Mouse (Mus musculus): ENCODE data around the gene Il4i1. TPM values are rescaled to one million over a fixed set of nuclear protein-coding genes. Genes with fewer than 3 reads are reported as not detected.
"Not testable (repeated sequence)": the region's sequence is repeated elsewhere in the genome, so short reads cannot be mapped to it uniquely, and the experiment has no call there.

The Il4i1 gene
- polyA plus RNA-seq, 1 experiment from 2014 or later = 1.9 TPM

- H3K9ac ChIP-seq (replicated peaks; ENCODE audit: low read depth) = 0 out of 2 replicates have a peak overlapping the region, but pooled peaks have one; percentile 32
- no peak for ATAC-seq
- H3K27me3 ChIP-seq (replicated peaks; ENCODE audit: insufficient read depth, low read length) = no peaks in the 10 kb centered on the region
- H3K9me3 ChIP-seq (ENCODE audit: low read length) = no peaks in the 10 kb centered on the region
- H3K4me3 ChIP-seq (ENCODE audit: low read depth, low read length) = peak overlapping the region; percentile 99; the same call in 1 of the 2 replicates
- H3K4me1 ChIP-seq (ENCODE audit: insufficient read depth, low read depth, low read length) = peaks cover 29% of the 10 kb centered on the region
- DNase-seq (ENCODE audit: low spot score) = no peak
- TF ChIP-seq EP300 (IDR thresholded peaks at IDR 0.05) (no peak), CTCF (IDR thresholded peaks at IDR 0.05) (no peak)
- H3K36me3 ChIP-seq (ENCODE audit: insufficient read depth, low read length) = no peaks in the 10 kb centered on the region
- peak overlapping the region; percentile 69 for H3K4me2 ChIP-seq (replicated peaks; ENCODE audit: low read depth, low read length)
- 81% methylated on average over 6 of the region's 6 CpGs for WGBS
- peak overlapping the region; percentile 100 for H3K27ac ChIP-seq (ENCODE audit: low read length)
Measured at GRCm38 (mm10) chr7:44870614-44871013, 54.4 kb downstream of the Il4i1 start.

DNA sequence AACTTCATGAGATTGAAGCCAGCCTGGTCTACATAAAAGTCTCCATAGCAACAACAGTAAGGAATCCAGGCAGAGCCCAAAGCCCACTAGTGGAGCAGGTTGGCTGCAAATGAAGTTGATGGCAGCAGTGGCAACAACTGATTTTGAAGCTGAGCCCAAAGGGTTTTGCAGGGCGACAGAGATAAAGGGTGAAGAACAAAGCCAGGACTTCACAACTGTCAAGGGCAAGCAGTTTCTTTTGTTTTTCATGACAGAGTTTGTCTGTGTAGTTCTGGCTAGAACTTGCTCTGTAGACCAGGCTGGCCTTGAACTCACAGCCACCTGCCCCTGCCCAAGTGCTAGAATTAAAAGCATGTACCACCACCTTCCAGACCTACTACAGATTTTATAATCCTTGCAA lies 55.0 kb downstream of the Il4i1 start:
- Histone ChIP-seq H3K27me3 (replicated peaks; ENCODE audit: insufficient read depth, low read length) (no peaks in the 10 kb centered on the region), H3K4me1 (ENCODE audit: insufficient read depth, low read depth, low read length) (peaks cover 24% of the 10 kb centered on the region), H3K4me3 (ENCODE audit: low read depth, low read length) (no peak overlapping the region), H3K9ac (replicated peaks; ENCODE audit: low read depth) (no peak overlapping the region), H3K27ac (ENCODE audit: low read length) (no peak overlapping the region), H3K36me3 (ENCODE audit: insufficient read depth, low read length) (no peaks in the 10 kb centered on the region), H3K4me2 (replicated peaks; ENCODE audit: low read depth, low read length) (no peak overlapping the region), H3K9me3 (ENCODE audit: low read length) (no peaks in the 10 kb centered on the region)
- WGBS = 73% methylated on average over 1 of the region's 1 CpGs
- TF ChIP-seq CTCF (IDR thresholded peaks at IDR 0.05) = no peak
- no peak for TF ChIP-seq EP300 (IDR thresholded peaks at IDR 0.05)
- DNase-seq (ENCODE audit: low spot score) (no peak), ATAC-seq (no peak)

DNA sequence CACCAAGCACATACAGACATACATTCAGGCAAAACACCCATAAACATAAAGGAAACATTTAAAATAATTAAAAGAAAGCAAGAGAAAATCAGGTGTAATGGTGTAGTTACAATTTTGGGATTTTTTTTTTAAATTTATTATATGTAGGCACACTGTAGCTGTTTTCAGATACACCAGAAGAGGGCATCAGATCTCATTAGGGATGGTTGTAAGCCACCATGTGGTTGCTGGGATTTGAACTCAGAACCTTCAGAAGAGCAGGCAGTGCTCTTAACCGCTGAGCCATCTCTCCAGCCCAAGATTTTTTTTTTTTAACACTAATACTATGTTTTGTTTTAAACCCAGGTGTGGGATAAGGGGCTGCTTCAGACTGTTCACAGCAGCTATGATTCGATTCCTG lies 55.6 kb downstream of the Il4i1 start:
- not testable (repeated sequence) for H3K36me3 ChIP-seq (ENCODE audit: insufficient read depth, low read length); H3K9me3 ChIP-seq (ENCODE audit: low read length); H3K4me3 ChIP-seq (ENCODE audit: low read depth, low read length); ATAC-seq; H3K9ac ChIP-seq (replicated peaks; ENCODE audit: low read depth); H3K27me3 ChIP-seq (replicated peaks; ENCODE audit: insufficient read depth, low read length); H3K4me2 ChIP-seq (replicated peaks; ENCODE audit: low read depth, low read length); H3K27ac ChIP-seq (ENCODE audit: low read length); DNase-seq (ENCODE audit: low spot score)
- peak; percentile 24 for TF ChIP-seq CTCF (IDR thresholded peaks at IDR 0.05)
- 86% methylated on average over 2 of the region's 2 CpGs for WGBS
- H3K4me1 ChIP-seq (ENCODE audit: insufficient read depth, low read depth, low read length) = peaks cover 19% of the 10 kb centered on the region

DNA sequence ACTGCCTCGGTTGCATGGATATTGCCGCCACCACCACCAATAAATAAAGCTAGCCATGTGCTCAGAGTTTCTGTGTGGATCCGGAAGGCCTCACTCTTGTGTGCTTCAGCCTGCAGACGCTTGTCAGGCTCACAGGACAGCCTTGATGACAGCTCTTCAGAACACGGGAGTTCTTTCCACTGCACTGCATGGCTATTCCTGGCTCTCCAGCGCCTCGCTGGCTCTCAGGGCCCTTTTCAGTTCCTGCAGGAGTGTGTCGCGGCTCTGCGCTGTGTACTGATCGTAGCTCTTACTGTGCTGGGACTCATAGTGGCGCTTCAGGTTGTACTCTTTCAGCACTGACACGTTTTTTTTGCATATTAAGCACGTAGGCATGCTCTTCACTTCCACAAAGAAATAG lies 61.6 kb downstream of the Il4i1 start:
- no peak overlapping the region for H3K27ac ChIP-seq (ENCODE audit: low read length)
- no peak overlapping the region for H3K4me3 ChIP-seq (ENCODE audit: low read depth, low read length)
- DNase-seq (ENCODE audit: low spot score) (no peak), ATAC-seq (no peak)
- H3K4me2 ChIP-seq (replicated peaks; ENCODE audit: low read depth, low read length) = no peak overlapping the region
- H3K9me3 ChIP-seq (ENCODE audit: low read length) = no peaks in the 10 kb centered on the region
- H3K36me3 ChIP-seq (ENCODE audit: insufficient read depth, low read length) = peaks cover 20% of the 10 kb centered on the region; the same call in 1 of the 2 replicates
- H3K27me3 ChIP-seq (replicated peaks; ENCODE audit: insufficient read depth, low read length) = no peaks in the 10 kb centered on the region
- no peaks in the 10 kb centered on the region for H3K4me1 ChIP-seq (ENCODE audit: insufficient read depth, low read depth, low read length)
- TF ChIP-seq EP300 (IDR thresholded peaks at IDR 0.05) (no peak), CTCF (IDR thresholded peaks at IDR 0.05) (no peak)
- H3K9ac ChIP-seq (replicated peaks; ENCODE audit: low read depth) = no peak overlapping the region
- WGBS = 84% methylated on average over 14 of the region's 14 CpGs

DNA sequence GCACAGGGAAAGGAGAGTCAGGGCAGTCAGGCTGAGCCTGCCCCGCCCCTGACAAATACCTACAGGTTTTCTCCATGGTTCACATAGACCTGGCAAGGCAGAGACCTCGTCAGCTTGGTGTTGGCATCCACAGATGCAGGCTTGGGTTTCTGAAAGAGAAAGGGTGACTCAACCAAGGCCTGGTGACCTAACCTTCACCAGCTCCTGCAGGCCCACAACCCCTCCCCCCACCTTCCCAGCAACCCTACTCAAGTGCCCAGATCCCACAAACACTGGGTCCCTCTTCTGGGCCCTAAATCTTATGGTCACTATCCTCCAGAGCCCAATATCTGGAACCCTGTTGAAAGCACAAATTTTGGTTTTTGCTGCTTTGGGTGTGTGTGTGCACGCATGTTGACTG lies 66.8 kb downstream of the Il4i1 start:
- no peak overlapping the region for H3K27ac ChIP-seq (ENCODE audit: low read length)
- TF ChIP-seq CTCF (IDR thresholded peaks at IDR 0.05) = no peak
- TF ChIP-seq EP300 (IDR thresholded peaks at IDR 0.05) = no peak
- H3K4me1 ChIP-seq (ENCODE audit: insufficient read depth, low read depth, low read length) = no peaks in the 10 kb centered on the region
- no peak overlapping the region for H3K4me2 ChIP-seq (replicated peaks; ENCODE audit: low read depth, low read length)
- no peak overlapping the region for H3K4me3 ChIP-seq (ENCODE audit: low read depth, low read length)
- H3K9ac ChIP-seq (replicated peaks; ENCODE audit: low read depth) = no peak overlapping the region
- H3K27me3 ChIP-seq (replicated peaks; ENCODE audit: insufficient read depth, low read length) = no peaks in the 10 kb centered on the region
- peaks cover 35% of the 10 kb centered on the region for H3K36me3 ChIP-seq (ENCODE audit: insufficient read depth, low read length)
- 90% methylated on average over 3 of the region's 3 CpGs for WGBS
- ATAC-seq (no peak), DNase-seq (ENCODE audit: low spot score) (no peak)
- no peaks in the 10 kb centered on the region for H3K9me3 ChIP-seq (ENCODE audit: low read length)

DNA sequence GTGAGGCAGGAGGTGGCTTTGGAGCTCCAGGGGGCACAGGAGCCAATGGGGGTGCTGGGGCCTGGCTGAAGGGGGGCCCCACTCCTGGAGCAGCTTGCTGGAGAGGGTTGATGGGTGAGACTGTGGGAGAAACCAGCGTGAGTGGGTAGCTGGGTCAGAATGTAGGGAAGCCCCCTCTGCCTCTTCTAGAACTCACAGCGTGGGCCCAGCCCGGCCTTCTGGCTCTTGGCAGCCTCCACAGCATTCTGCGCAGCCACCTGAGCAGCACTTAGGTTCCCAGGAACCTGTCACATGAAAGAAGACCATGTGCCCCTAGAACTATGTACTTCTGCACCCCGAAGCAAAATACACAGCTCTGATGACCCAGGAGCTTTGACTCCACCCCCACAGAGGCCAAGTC lies 68.5 kb downstream of the Il4i1 start:
- no peak for TF ChIP-seq EP300 (IDR thresholded peaks at IDR 0.05)
- TF ChIP-seq CTCF (IDR thresholded peaks at IDR 0.05) = no peak
- no peaks in the 10 kb centered on the region for H3K9me3 ChIP-seq (ENCODE audit: low read length)
- no peaks in the 10 kb centered on the region for H3K4me1 ChIP-seq (ENCODE audit: insufficient read depth, low read depth, low read length)
- H3K27ac ChIP-seq (ENCODE audit: low read length) = no peak overlapping the region
- WGBS = 91% methylated on average over 5 of the region's 5 CpGs
- no peaks in the 10 kb centered on the region for H3K27me3 ChIP-seq (replicated peaks; ENCODE audit: insufficient read depth, low read length)
- H3K9ac ChIP-seq (replicated peaks; ENCODE audit: low read depth) = no peak overlapping the region
- ATAC-seq (no peak), DNase-seq (ENCODE audit: low spot score) (no peak)
- H3K4me2 ChIP-seq (replicated peaks; ENCODE audit: low read depth, low read length) = no peak overlapping the region
- H3K4me3 ChIP-seq (ENCODE audit: low read depth, low read length) = no peak overlapping the region
- peaks cover 24% of the 10 kb centered on the region for H3K36me3 ChIP-seq (ENCODE audit: insufficient read depth, low read length)

- 83% methylated on average over 7 of the region's 7 CpGs for WGBS
- H3K27me3 ChIP-seq (replicated peaks; ENCODE audit: insufficient read depth, low read length) = no peaks in the 10 kb centered on the region
- ATAC-seq = no peak
- H3K36me3 ChIP-seq (ENCODE audit: insufficient read depth, low read length) = peaks cover 18% of the 10 kb centered on the region
- no peak for TF ChIP-seq EP300 (IDR thresholded peaks at IDR 0.05)
- no peak for TF ChIP-seq CTCF (IDR thresholded peaks at IDR 0.05)
- H3K4me1 ChIP-seq (ENCODE audit: insufficient read depth, low read depth, low read length) = no peaks in the 10 kb centered on the region
- H3K27ac ChIP-seq (ENCODE audit: low read length) = no peak overlapping the region
- no peak overlapping the region for H3K4me2 ChIP-seq (replicated peaks; ENCODE audit: low read depth, low read length)
- H3K9ac ChIP-seq (replicated peaks; ENCODE audit: low read depth) = no peak overlapping the region
- H3K9me3 ChIP-seq (ENCODE audit: low read length) = no peaks in the 10 kb centered on the region
- DNase-seq (ENCODE audit: low spot score) = no peak
- no peak overlapping the region for H3K4me3 ChIP-seq (ENCODE audit: low read depth, low read length)
Measured at GRCm38 (mm10) chr7:44886964-44887363, 70.8 kb downstream of the Il4i1 start.
